Mouse (Mus musculus) cerebellum, postnatal 25 days (tissue): ENCODE results near the gene Esyt2.
"Not testable (repeated sequence)": the region's sequence is repeated elsewhere in the genome, so short reads cannot be mapped to it uniquely, and the experiment has no call there.

ENCODE experiments used
- DNase-seq, 2 experiments: peaks; one replicate each; pipeline ENCODE4 v3.0.0; 2021; ENCODE audit warnings: mixed read lengths in 2 of 2

Esyt2 gene

GRCm38 (mm10) chr12:116280653-116281364 is at the start of gene Esyt2:
TSS of gene Esyt2 (plus strand) at chr12:116281196.
- DNase-seq, result peak; percentile 99 to 100

- DNase-seq, result peak; percentile 19 to 48
Observed at GRCm38 (mm10) chr12:116231612-116232011, 49.4 kb upstream of the Esyt2 start.

GRCm38 (mm10) chr12:116232061-116232460 is 48.9 kb upstream of the Esyt2 start:
- no peak for DNase-seq

GRCm38 (mm10) chr12:116235356-116235755 is 45.6 kb upstream of the Esyt2 start:
- no peak for DNase-seq

- DNase-seq, result no peak
Observed at GRCm38 (mm10) chr12:116236658-116237057, 44.3 kb upstream of the Esyt2 start.

- DNase-seq, result no peak
Observed at GRCm38 (mm10) chr12:116238370-116238769, 42.6 kb upstream of the Esyt2 start.

GRCm38 (mm10) chr12:116238803-116239202 is 42.2 kb upstream of the Esyt2 start:
- no peak for DNase-seq

- no peak for DNase-seq
Observed at GRCm38 (mm10) chr12:116244601-116245000, 36.4 kb upstream of the Esyt2 start.

GRCm38 (mm10) chr12:116254652-116255051 is 26.3 kb upstream of the Esyt2 start:
- no peak for DNase-seq

- no peak for DNase-seq
Observed at GRCm38 (mm10) chr12:116255636-116256035, 25.4 kb upstream of the Esyt2 start.

- DNase-seq, result no peak
Observed at GRCm38 (mm10) chr12:116258321-116258720, 22.7 kb upstream of the Esyt2 start.

GRCm38 (mm10) chr12:116262555-116263341 is 18.2 kb upstream of the Esyt2 start, which contains the start of gene Wdr60:
TSS of gene Wdr60 (minus strand) at chr12:116263022.
- peak; percentile 91 to 94 for DNase-seq

- no peak for DNase-seq
Observed at GRCm38 (mm10) chr12:116264756-116265155, 16.2 kb upstream of the Esyt2 start.

GRCm38 (mm10) chr12:116265275-116265674 is 15.7 kb upstream of the Esyt2 start:
- no peak for DNase-seq

GRCm38 (mm10) chr12:116269450-116269849 is 11.5 kb upstream of the Esyt2 start:
- DNase-seq, result no peak

GRCm38 (mm10) chr12:116270538-116270937 is 10.5 kb upstream of the Esyt2 start:
- no peak for DNase-seq

GRCm38 (mm10) chr12:116271071-116271470 is 9.9 kb upstream of the Esyt2 start:
- DNase-seq, result no peak

- DNase-seq, result no peak
Observed at GRCm38 (mm10) chr12:116273733-116274132, 7.3 kb upstream of the Esyt2 start.

GRCm38 (mm10) chr12:116275086-116275485 is 5.9 kb upstream of the Esyt2 start, which contains the start of gene Gm11027:
TSS of gene Gm11027 (plus strand) at chr12:116275386.
- DNase-seq, result not testable (repeated sequence)

- DNase-seq, result no peak
Observed at GRCm38 (mm10) chr12:116275631-116276030, 5.4 kb upstream of the Esyt2 start.

- DNase-seq, result no peak
Observed at GRCm38 (mm10) chr12:116276961-116277360, 4.0 kb upstream of the Esyt2 start.

- no peak for DNase-seq
Observed at GRCm38 (mm10) chr12:116278541-116278940, 2.5 kb upstream of the Esyt2 start.

GRCm38 (mm10) chr12:116279181-116279580 is 1.8 kb upstream of the Esyt2 start:
- no peak for DNase-seq

- no peak for DNase-seq
Observed at GRCm38 (mm10) chr12:116280149-116280652, 795 bp upstream of the Esyt2 start.
